Mouse (Mus musculus) lung, adult 2 months (tissue): Measurements from ENCODE around the gene Ammecr1. TPM values are rescaled to one million over a fixed set of nuclear protein-coding genes. Genes with fewer than 3 reads are reported as not detected.

Source experiments
- DNase-seq: peaks from one replicate; pipeline ENCODE4 v3.0.0; 2022
- H3K4me1 ChIP-seq: fragments of 200-500 bp; 2 replicates; pipeline ENCODE4 v1.6.1; 2011; ENCODE audit warnings: low read length; ENCODE audit not compliant: control insufficient read depth, insufficient read depth
- H3K4me3 ChIP-seq: fragments of 200-500 bp; replicated peaks from 2 replicates; pipeline ENCODE3; 2011; ENCODE audit warnings: low read depth, mild to moderate bottlenecking, control low read depth, low read length; ENCODE audit errors: extremely low read depth
- CTCF ChIP-seq: fragments of 200-500 bp; IDR thresholded peaks from 2 replicates; pipeline ENCODE4 v1.5.1; 2011; ENCODE audit warnings: mild to moderate bottlenecking, low read length, control low read depth; ENCODE audit not compliant: insufficient read depth
- POLR2A ChIP-seq: fragments of 200-500 bp; IDR thresholded peaks from 2 replicates; pipeline ENCODE4 v1.6.1; 2011; ENCODE audit warnings: low read depth, mild to moderate bottlenecking, control low read depth, low read length, borderline replicate concordance; ENCODE audit errors: extremely low read depth
- WGBS: fragments of 180-500 bp; shearing (Covaris S2); methylation state at CpG from one replicate; pipeline ENCODE4 v1.1.7; 2018; 5-methylcytosine and 5-hydroxymethylcytosine counted together
- polyA plus RNA-seq: library from polyadenylated mRNA; depleted of rRNA; stranded (reverse); fragments of >200 nt; gene quantifications from 2 replicates; pipeline ENCODE4 v1.2.3, GENCODE M21; 2012

Ammecr1 gene
- polyA plus RNA-seq, 1 experiment, result 1.1 TPM

DNA sequence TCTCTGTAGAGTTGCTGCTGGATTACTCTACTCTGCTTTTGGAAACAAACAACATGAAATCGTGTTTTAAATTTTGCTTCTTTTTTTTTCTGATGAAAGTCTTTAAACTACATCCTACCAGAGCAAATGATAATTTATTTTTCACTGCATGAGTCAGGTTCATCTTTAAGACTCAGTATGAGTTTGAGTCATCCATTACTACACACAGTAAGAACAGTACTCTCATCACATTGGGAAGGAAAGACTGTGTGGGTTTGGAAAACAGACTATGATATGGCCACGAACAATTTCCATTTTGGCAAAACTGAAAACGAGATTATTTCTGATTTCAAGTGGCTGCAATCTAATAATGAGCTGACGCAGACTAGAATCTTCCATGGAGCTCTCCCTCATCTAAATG, 82.9 kb downstream of the Ammecr1 start:
- WGBS, result 75% methylated on average over 4 of the region's 4 CpGs
- Histone ChIP-seq H3K4me1 (no peaks in the 10 kb centered on the region), H3K4me3 (no peak overlapping the region)
- no peak for TF ChIP-seq POLR2A
- TF ChIP-seq CTCF, result no peak
- no peak for DNase-seq

DNA sequence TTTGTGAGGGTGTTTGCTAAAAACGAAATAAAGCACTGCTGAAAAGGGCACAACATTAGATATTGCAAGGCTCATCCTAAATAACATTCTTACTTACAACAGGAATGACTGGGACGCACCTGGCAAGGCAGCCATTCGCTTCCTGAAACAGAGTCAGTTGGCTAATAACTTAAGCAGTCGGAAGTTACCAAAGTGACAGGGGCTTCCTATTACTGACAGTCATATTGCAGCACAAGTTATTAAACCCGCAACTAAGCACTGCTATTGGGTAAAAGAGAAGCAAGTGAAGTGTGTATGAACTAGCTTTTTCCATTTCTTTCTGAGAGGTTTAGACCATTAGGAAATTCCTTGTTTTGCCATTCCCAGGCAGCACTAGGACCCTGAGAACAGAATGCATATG, 84.3 kb downstream of the Ammecr1 start:
- 77% methylated on average over 5 of the region's 5 CpGs for WGBS
- Histone ChIP-seq H3K4me3 (no peak overlapping the region), H3K4me1 (no peaks in the 10 kb centered on the region)
- DNase-seq, result no peak
- TF ChIP-seq CTCF (no peak), POLR2A (no peak)

- H3K4me1 ChIP-seq, result no peaks in the 10 kb centered on the region
- TF ChIP-seq POLR2A (no peak), CTCF (no peak)
- no peak for DNase-seq
- 81% methylated on average over 2 of the region's 2 CpGs for WGBS
- H3K4me3 ChIP-seq, result no peak overlapping the region
Observed at GRCm38 (mm10) chrX:142869844-142870243, 96.7 kb downstream of the Ammecr1 start.

DNA sequence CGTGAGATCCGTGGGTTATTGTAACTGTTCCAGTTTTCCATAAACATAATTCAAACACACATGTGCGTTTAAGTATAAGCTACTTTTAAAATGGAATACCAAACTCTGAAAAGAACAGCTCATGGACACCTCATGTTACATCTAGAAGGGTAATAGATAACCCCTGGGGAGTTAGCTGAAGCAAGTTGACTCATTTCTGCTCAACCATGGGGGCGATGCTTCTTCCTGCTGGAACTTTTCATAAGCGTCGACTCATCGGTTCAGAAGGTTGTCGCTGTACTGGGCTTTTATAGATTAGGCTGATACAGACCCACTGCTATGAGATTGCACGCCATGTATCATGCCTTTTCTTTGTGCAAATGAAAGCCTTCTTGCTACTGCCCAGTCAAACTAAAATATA, 118.5 kb downstream of the Ammecr1 start:
- TF ChIP-seq POLR2A (no peak), CTCF (no peak)
- H3K4me1 ChIP-seq, result no peaks in the 10 kb centered on the region
- no peak for DNase-seq
- WGBS, result 84% methylated on average over 9 of the region's 9 CpGs
- H3K4me3 ChIP-seq, result no peak overlapping the region

GRCm38 (mm10) chrX:142846266-142846665, 120.3 kb downstream of the Ammecr1 start:
- no peak for TF ChIP-seq CTCF
- no peak for TF ChIP-seq POLR2A
- 73% methylated on average over 6 of the region's 6 CpGs for WGBS
- Histone ChIP-seq H3K4me1 (no peaks in the 10 kb centered on the region), H3K4me3 (no peak overlapping the region)
- DNase-seq, result no peak

- no peak overlapping the region for H3K4me3 ChIP-seq
- TF ChIP-seq POLR2A (no peak), CTCF (no peak)
Observed at GRCm38 (mm10) chrX:142841916-142842315, 124.6 kb downstream of the Ammecr1 start.

DNA sequence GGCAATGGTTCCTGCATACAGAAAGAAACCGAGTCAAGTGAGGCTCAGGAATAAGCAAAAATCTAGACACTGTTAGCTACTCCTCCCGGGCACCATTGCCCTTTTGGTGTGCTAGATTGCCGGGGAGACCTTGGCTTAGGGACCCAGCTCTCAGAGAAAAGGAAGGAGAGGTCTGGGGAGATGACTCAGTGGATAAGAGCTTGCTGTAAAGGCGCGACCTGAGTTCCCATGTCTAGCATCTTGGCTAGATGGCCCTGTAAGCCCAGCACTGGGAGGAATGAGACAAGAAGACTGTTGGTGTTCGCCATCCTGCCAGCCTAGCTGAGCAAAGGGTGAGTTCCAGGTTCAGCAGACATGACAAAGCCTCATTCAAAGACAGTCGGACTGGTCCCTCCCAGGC, 127.1 kb downstream of the Ammecr1 start:
- TF ChIP-seq CTCF (no peak), POLR2A (no peak)
- no peaks in the 10 kb centered on the region for H3K4me1 ChIP-seq
- DNase-seq, result no peak
- no peak overlapping the region for H3K4me3 ChIP-seq
- 79% methylated on average over 7 of the region's 7 CpGs for WGBS

More at GRCm38 (mm10) chrX:142841916-142842315, 124.6 kb downstream of the Ammecr1 start:
- H3K4me1 ChIP-seq, result no peaks in the 10 kb centered on the region
- WGBS, result 70% methylated on average over 4 of the region's 4 CpGs
- no peak for DNase-seq

DNA sequence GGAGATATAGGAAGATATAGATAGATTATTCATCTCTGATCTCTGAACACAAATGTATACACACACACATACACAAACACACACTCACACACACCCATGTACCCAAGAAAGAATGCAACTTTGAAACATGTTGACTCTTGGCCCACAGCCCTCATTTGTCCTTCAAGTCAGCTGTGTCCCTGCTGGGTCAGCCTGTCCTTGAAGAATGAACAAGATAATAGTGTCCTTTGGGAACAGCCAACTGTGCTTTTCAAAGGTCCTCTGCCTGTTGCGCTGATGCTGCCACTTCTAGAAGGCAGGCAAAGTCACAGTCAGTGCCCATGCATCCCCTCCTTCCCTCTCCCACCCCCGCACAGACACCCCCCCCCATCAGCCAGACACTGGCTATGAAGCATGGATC, 127.7 kb downstream of the Ammecr1 start:
- no peaks in the 10 kb centered on the region for H3K4me1 ChIP-seq
- DNase-seq, result no peak
- no peak overlapping the region for H3K4me3 ChIP-seq
- TF ChIP-seq CTCF (no peak), POLR2A (no peak)
- WGBS, result 68% methylated on average over 2 of the region's 2 CpGs

GRCm38 (mm10) chrX:142837316-142837715, 129.2 kb downstream of the Ammecr1 start:
- WGBS, result 74% methylated on average over 3 of the region's 3 CpGs
- no peak overlapping the region for H3K4me3 ChIP-seq
- no peak for DNase-seq
- TF ChIP-seq POLR2A (no peak), CTCF (no peak)
- H3K4me1 ChIP-seq, result no peaks in the 10 kb centered on the region

DNA sequence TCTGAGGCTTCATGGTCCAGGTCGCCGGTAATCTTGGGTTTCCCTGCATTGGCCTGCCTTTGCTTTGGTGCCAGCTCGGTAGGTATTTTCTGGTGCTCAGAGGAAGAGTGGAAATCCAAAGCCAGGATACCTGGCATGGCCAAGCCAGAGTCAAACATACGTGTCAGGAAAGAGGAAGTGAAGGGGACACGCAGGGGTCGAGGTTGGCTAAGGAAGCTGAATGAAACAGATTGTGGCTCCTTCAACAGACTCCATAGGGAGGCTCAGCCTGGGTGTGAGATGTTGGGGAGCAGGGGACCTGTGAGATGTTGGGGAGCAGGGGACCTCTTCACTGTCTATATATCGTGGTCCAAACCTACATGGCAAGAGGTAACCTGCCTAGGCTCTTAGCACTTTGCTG, 130.1 kb downstream of the Ammecr1 start:
- Histone ChIP-seq H3K4me3 (no peak overlapping the region), H3K4me1 (no peaks in the 10 kb centered on the region)
- WGBS, result 85% methylated on average over 7 of the region's 7 CpGs
- no peak for DNase-seq
- TF ChIP-seq POLR2A (no peak), CTCF (no peak)

- WGBS, result 79% methylated on average over 6 of the region's 6 CpGs
- Histone ChIP-seq H3K4me3 (no peak overlapping the region), H3K4me1 (no peaks in the 10 kb centered on the region)
- no peak for TF ChIP-seq CTCF
- TF ChIP-seq POLR2A, result no peak
- DNase-seq, result no peak
Observed at GRCm38 (mm10) chrX:142834807-142835206, 131.7 kb downstream of the Ammecr1 start.
